ENCODE assay signal across 11 mouse cellular contexts in the genomic region with DNA sequence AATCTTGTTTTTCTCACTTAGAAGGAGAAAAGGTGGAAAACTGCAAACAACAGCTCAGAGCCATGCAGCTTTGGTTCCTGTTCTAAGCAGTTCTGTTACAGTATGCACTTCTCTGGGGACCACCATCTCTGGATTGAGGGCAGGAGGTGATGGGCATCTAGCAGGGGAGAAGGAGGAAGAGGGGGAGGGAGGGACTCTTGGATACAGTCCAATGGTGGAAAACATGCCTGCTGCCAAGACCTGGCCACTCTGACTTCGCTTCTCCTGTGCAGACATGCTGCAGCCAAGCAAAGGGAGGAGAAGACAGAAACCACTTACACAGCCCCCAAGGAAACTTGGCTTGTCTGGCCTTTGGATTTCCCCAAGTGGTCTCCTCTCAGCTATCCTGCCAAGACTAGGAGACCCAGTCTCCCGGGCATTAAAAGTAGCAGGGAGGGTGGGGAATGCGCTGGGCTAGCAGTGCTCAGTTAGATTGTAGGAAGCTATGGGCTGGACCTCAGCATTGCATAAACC. TPM values are rescaled to one million over a fixed set of nuclear protein-coding genes. Genes with fewer than 3 reads are reported as not detected.
DNase-seq lines count a peak whose midpoint lies in the region; ATAC-seq and TF ChIP-seq lines count a peak whose summit lies in the region.
"Had no signal": no experiment of that assay in that cellular context is flagged by ENCODE, and none has a peak within 500 bp of the region (broad histone marks: within the 10 kb centered on the region; RNA-seq: fewer than 3 reads in every experiment).

No protein-coding gene starts in this region.

- H3K27me3 ChIP-seq in kidney, postnatal 0 days (ENCODE audit: insufficient read depth, low read length): no peaks in the 10 kb centered on the region
- H3K27me3 ChIP-seq in heart, embryonic 16.5 days (ENCODE audit: control insufficient read depth, insufficient read depth, low read length): no peaks in the 10 kb centered on the region

- no peak overlapping the region for H3K27ac ChIP-seq in kidney, postnatal 0 days
- peak overlapping the region; percentile 53; the same call in 1 of the 2 replicates for H3K27ac ChIP-seq in heart, embryonic 16.5 days (ENCODE audit: low read length)

- no peak for ATAC-seq in kidney, postnatal 0 days (replicated peaks; ENCODE audit: low FRiP score, low read depth)
- 0 out of 2 replicates have a peak, but pooled peaks have one; percentile 15 for ATAC-seq in heart, embryonic 16.5 days (replicated peaks; ENCODE audit: extremely low read depth, insufficient read depth, low FRiP score)
- no peak for ATAC-seq in megakaryocyte, adult 5-6 weeks (ENCODE audit: poor library complexity, severe bottlenecking)
- ATAC-seq: midbrain, embryonic 16.5 days had no signal

- H3K4me1 ChIP-seq in kidney, postnatal 0 days (replicated peaks; ENCODE audit: insufficient read depth, low read length): no peaks in the 10 kb centered on the region
- H3K4me1 ChIP-seq in heart, embryonic 16.5 days (ENCODE audit: control insufficient read depth, insufficient read depth, low read length): peaks cover 17% of the 10 kb centered on the region

- 0 out of 2 replicates have a peak, but pooled peaks cover 18% of the 10 kb centered on the region for H3K36me3 ChIP-seq in kidney, postnatal 0 days (ENCODE audit: insufficient read depth, low read length)
- H3K36me3 ChIP-seq in heart, embryonic 16.5 days (ENCODE audit: control insufficient read depth, insufficient read depth): peaks cover 5% of the 10 kb centered on the region; the same call in 1 of the 2 replicates

- H3K4me2 ChIP-seq in kidney, postnatal 0 days (ENCODE audit: low read length): no peak overlapping the region
- H3K4me2 ChIP-seq in heart, embryonic 16.5 days (ENCODE audit: low read depth, low read length): no peak overlapping the region

- peak; percentile 25 for DNase-seq in adrenal gland, adult 2 months
- DNase-seq in adrenal gland, postnatal 25 days: no peak
- DNase-seq in kidney, postnatal 0 days (ENCODE audit: low spot score): no peak
- no peak for DNase-seq in kidney, postnatal 10 days
- DNase-seq in NIH3T3 (ENCODE audit: low read depth): peak; percentile 70
- no peak for DNase-seq in adrenal gland, postnatal 4 days (ENCODE audit: low spot score in 2 of 2)
- DNase-seq: cerebellum, adult 9-11 months; kidney, postnatal 25 days had no signal

- H3K9me3 ChIP-seq in kidney, postnatal 0 days (replicated peaks; ENCODE audit: low read length): no peaks in the 10 kb centered on the region
- H3K9me3 ChIP-seq in heart, embryonic 16.5 days (replicated peaks; ENCODE audit: control insufficient read depth, low read length): no peaks in the 10 kb centered on the region

- TF ChIP-seq CTCF in kidney, postnatal 0 days (IDR thresholded peaks at IDR 0.05; ENCODE audit: low read depth): no peak

- H3K4me3 ChIP-seq in kidney, postnatal 0 days (replicated peaks; ENCODE audit: low read depth, low read length): no peak overlapping the region
- H3K4me3 ChIP-seq in heart, embryonic 16.5 days (ENCODE audit: low read length): no peak overlapping the region

- H3K9ac ChIP-seq in kidney, postnatal 0 days (ENCODE audit: low read depth, low read length): 0 out of 2 replicates have a peak overlapping the region, but pooled peaks have one; percentile 18
- H3K9ac ChIP-seq in heart, embryonic 16.5 days (ENCODE audit: low read length): 0 out of 2 replicates have a peak overlapping the region, but pooled peaks have one; percentile 41

- WGBS in kidney, postnatal 0 days: 67% methylated on average over 3 of the region's 3 CpGs
- WGBS in heart, embryonic 16.5 days: 23% methylated on average over 3 of the region's 3 CpGs

RNA-seq across cellular contexts. Expression of a gene that starts 52.7 kb away (rescaled TPM):
- total RNA-seq in adrenal gland, adult 2 months (2021): 100 to 1,000 TPM; 158 to 185 TPM
- 225 and 227 TPM in 2 replicates for polyA plus RNA-seq in adrenal gland, adult 2 months (2012; rRNA removed)
- total RNA-seq in adrenal gland, postnatal 25 days (2021): 157 and 167 TPM in 2 replicates
- 20.8 and 22.9 TPM in 2 replicates for polyA plus RNA-seq in kidney, postnatal 0 days (2015; fragmentation: Nextera tagmentation; extraction: Ambion mirVana)
- 11.0 and 14.3 TPM in 2 replicates for polyA plus RNA-seq in heart, embryonic 16.5 days (2015; fragmentation: Nextera tagmentation; extraction: Ambion mirVana)
- total RNA-seq in megakaryocyte, adult 5-6 weeks (2015): 28.0 and 34.1 TPM in 2 replicates
- total RNA-seq in megakaryocyte, adult 5-6 weeks (2017): 13.8 and 21.3 TPM in 2 replicates
- 100 to 1,000 TPM; 137 to 140 TPM for total RNA-seq in adrenal gland, postnatal 4 days (2021)

Comparison
In these comparisons a context has a peak if more than half of its experiments do, and no peak if none do; other contexts are left out.
1. DNase-seq: peak in adrenal gland, adult 2 months (single experiment) and NIH3T3 (single experiment); none in adrenal gland, postnatal 25 days (single experiment), kidney, postnatal 0 days (single experiment), kidney, postnatal 10 days (single experiment) and adrenal gland, postnatal 4 days (0 of 2).